Comparison of ENCODE assay signal across 8 mouse cellular contexts in the genomic region with DNA sequence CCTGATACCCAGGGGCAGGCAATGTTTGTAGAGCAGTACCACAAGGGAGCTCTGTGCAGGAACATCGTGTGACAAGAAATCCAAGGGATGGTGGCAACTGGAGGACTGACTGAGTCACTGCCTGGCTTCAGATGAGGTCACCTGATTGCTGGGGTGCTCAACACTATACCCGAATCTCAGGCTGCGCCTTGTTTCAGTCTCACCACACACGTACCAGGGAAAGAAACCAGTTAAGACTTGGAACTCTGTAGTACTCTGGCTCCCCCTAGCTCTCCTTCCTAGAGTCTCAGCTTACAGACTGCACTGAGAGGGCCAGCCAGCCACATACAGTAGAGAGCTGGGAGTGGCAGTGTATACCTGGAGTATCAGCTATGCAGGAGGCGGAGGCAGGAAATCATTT. TPM values are rescaled to one million over a fixed set of nuclear protein-coding genes. Genes with fewer than 3 reads are reported as not detected.
DNase-seq lines count a peak whose midpoint lies in the region; ATAC-seq lines count a peak whose summit lies in the region.

No protein-coding gene starts in this region.

- H3K27ac ChIP-seq in heart, embryonic 12.5 days (ENCODE audit: poor library complexity, severe bottlenecking): no peak overlapping the region
- H3K27ac ChIP-seq in forebrain, embryonic 14.5 days (ENCODE audit: low read depth, low read length): no peak overlapping the region
- H3K27ac ChIP-seq in kidney, embryonic 14.5 days (ENCODE audit: low read depth, low read length): no peak overlapping the region
- H3K27ac ChIP-seq in liver, embryonic 13.5 days: no peak overlapping the region
- no peak overlapping the region for H3K27ac ChIP-seq in neural tube, embryonic 14.5 days (ENCODE audit: low read depth, low read length)

- no peak overlapping the region for H3K4me3 ChIP-seq in heart, embryonic 12.5 days
- H3K4me3 ChIP-seq in forebrain, embryonic 14.5 days (ENCODE audit: low read depth, low read length): no peak overlapping the region
- no peak overlapping the region for H3K4me3 ChIP-seq in kidney, embryonic 14.5 days (ENCODE audit: low read length)
- H3K4me3 ChIP-seq in liver, embryonic 13.5 days (replicated peaks): no peak overlapping the region
- H3K4me3 ChIP-seq in neural tube, embryonic 14.5 days (ENCODE audit: low read depth, low read length): no peak overlapping the region

- no peaks in the 10 kb centered on the region for H3K9me3 ChIP-seq in heart, embryonic 12.5 days (replicated peaks)
- H3K9me3 ChIP-seq in forebrain, embryonic 14.5 days (replicated peaks; ENCODE audit: control insufficient read depth, low read length): no peaks in the 10 kb centered on the region
- H3K9me3 ChIP-seq in kidney, embryonic 14.5 days (ENCODE audit: control insufficient read depth, low read length): no peaks in the 10 kb centered on the region
- no peaks in the 10 kb centered on the region for H3K9me3 ChIP-seq in liver, embryonic 13.5 days (replicated peaks)
- no peaks in the 10 kb centered on the region for H3K9me3 ChIP-seq in neural tube, embryonic 14.5 days (ENCODE audit: control insufficient read depth, low read length)

- peak; percentile 97 for DNase-seq in heart, adult 11 months
- DNase-seq in NIH3T3 (ENCODE audit: low read depth): peak; percentile 81
- peak; percentile 80 for DNase-seq in forebrain, embryonic 14.5 days (ENCODE audit: low spot score)
- no peak for DNase-seq in liver, embryonic 13.5 days
- peak; percentile 57 for DNase-seq in thymus, postnatal 4 days

- peaks cover 89% of the 10 kb centered on the region for H3K36me3 ChIP-seq in heart, embryonic 12.5 days
- peaks cover 93% of the 10 kb centered on the region for H3K36me3 ChIP-seq in forebrain, embryonic 14.5 days (ENCODE audit: control insufficient read depth, insufficient read depth, low read length)
- peaks cover 90% of the 10 kb centered on the region for H3K36me3 ChIP-seq in kidney, embryonic 14.5 days (ENCODE audit: control insufficient read depth, insufficient read depth, low read length)
- H3K36me3 ChIP-seq in liver, embryonic 13.5 days: peaks cover 94% of the 10 kb centered on the region
- peaks cover 64% of the 10 kb centered on the region for H3K36me3 ChIP-seq in neural tube, embryonic 14.5 days (ENCODE audit: control insufficient read depth, insufficient read depth, low read length)

- H3K4me2 ChIP-seq in heart, embryonic 12.5 days: no peak overlapping the region
- H3K4me2 ChIP-seq in forebrain, embryonic 14.5 days (ENCODE audit: low read length): no peak overlapping the region
- H3K4me2 ChIP-seq in kidney, embryonic 14.5 days (replicated peaks; ENCODE audit: low read depth, low read length): no peak overlapping the region
- H3K4me2 ChIP-seq in liver, embryonic 13.5 days: no peak overlapping the region
- H3K4me2 ChIP-seq in neural tube, embryonic 14.5 days (ENCODE audit: low read depth, low read length): no peak overlapping the region

- H3K27me3 ChIP-seq in heart, embryonic 12.5 days (replicated peaks): no peaks in the 10 kb centered on the region
- no peaks in the 10 kb centered on the region for H3K27me3 ChIP-seq in forebrain, embryonic 14.5 days (replicated peaks; ENCODE audit: control insufficient read depth, insufficient read depth, low read length)
- H3K27me3 ChIP-seq in kidney, embryonic 14.5 days (ENCODE audit: control insufficient read depth, insufficient read depth, low read length): no peaks in the 10 kb centered on the region
- no peaks in the 10 kb centered on the region for H3K27me3 ChIP-seq in liver, embryonic 13.5 days
- H3K27me3 ChIP-seq in neural tube, embryonic 14.5 days (ENCODE audit: control insufficient read depth, insufficient read depth, low read length): no peaks in the 10 kb centered on the region

- 75% methylated on average over 5 of the region's 5 CpGs for whole genome bisulfite sequencing in heart, embryonic 12.5 days
- 64% methylated on average over 5 of the region's 5 CpGs for WGBS in forebrain, embryonic 14.5 days
- 75% methylated on average over 5 of the region's 5 CpGs for WGBS in kidney, embryonic 14.5 days
- 74% methylated on average over 5 of the region's 5 CpGs for WGBS in liver, embryonic 13.5 days (ENCODE audit: insufficient replicate concordance)
- whole genome bisulfite sequencing in neural tube, embryonic 14.5 days: 71% methylated on average over 5 of the region's 5 CpGs

- H3K9ac ChIP-seq in heart, embryonic 12.5 days: no peak overlapping the region
- H3K9ac ChIP-seq in forebrain, embryonic 14.5 days (ENCODE audit: low read length): no peak overlapping the region
- no peak overlapping the region for H3K9ac ChIP-seq in kidney, embryonic 14.5 days (ENCODE audit: low read depth, low read length)
- H3K9ac ChIP-seq in liver, embryonic 13.5 days: no peak overlapping the region
- no peak overlapping the region for H3K9ac ChIP-seq in neural tube, embryonic 14.5 days (replicated peaks; ENCODE audit: low read depth, low read length)

- H3K4me1 ChIP-seq in heart, embryonic 12.5 days (replicated peaks): no peaks in the 10 kb centered on the region
- H3K4me1 ChIP-seq in forebrain, embryonic 14.5 days (ENCODE audit: control insufficient read depth, insufficient read depth, low read length): no peaks in the 10 kb centered on the region
- no peaks in the 10 kb centered on the region for H3K4me1 ChIP-seq in kidney, embryonic 14.5 days (ENCODE audit: control insufficient read depth, insufficient read depth, low read length)
- peaks cover 2% of the 10 kb centered on the region for H3K4me1 ChIP-seq in liver, embryonic 13.5 days (replicated peaks)
- no peaks in the 10 kb centered on the region for H3K4me1 ChIP-seq in neural tube, embryonic 14.5 days (ENCODE audit: control insufficient read depth, insufficient read depth, low read length)

- ATAC-seq in heart, embryonic 12.5 days (ENCODE audit: insufficient number of reproducible peaks, low FRiP score): no peak
- peak; percentile 54 for ATAC-seq in forebrain, embryonic 14.5 days
- peak; percentile 63; the same call in 1 of the 2 replicates for ATAC-seq in kidney, embryonic 14.5 days (ENCODE audit: low FRiP score, low TSS enrichment)
- ATAC-seq in liver, embryonic 13.5 days (ENCODE audit: low read depth): peak; percentile 68
- ATAC-seq in neural tube, embryonic 14.5 days (ENCODE audit: low read depth): peak; percentile 76; the same call in 1 of the 2 replicates

RNA-seq across cellular contexts. Expression of gene Mfsd10, which starts 5.9 kb away (rescaled TPM):
- polyA plus RNA-seq in heart, embryonic 12.5 days (2016; fragmentation: Nextera tagmentation; extraction: Ambion mirVana): 72.2 and 76.5 TPM in 2 replicates
- 72.8 and 84.8 TPM in 2 replicates for polyA plus RNA-seq in forebrain, embryonic 14.5 days (2014; fragmentation: Nextera tagmentation; extraction: Ambion mirVana)
- 111 and 125 TPM in 2 replicates for polyA plus RNA-seq in kidney, embryonic 14.5 days (2014; fragmentation: Nextera tagmentation; extraction: Ambion mirVana)
- 56.3 and 65.9 TPM in 2 replicates for polyA plus RNA-seq in liver, embryonic 13.5 days (2015; fragmentation: Nextera tagmentation; extraction: Ambion mirVana)
- 74.1 and 84.9 TPM in 2 replicates for polyA plus RNA-seq in neural tube, embryonic 14.5 days (2014; fragmentation: Nextera tagmentation; extraction: Ambion mirVana)

RNA-seq across cellular contexts. Expression of gene Nop14, which starts 17.0 kb away (rescaled TPM):
- 19.2 and 19.9 TPM in 2 replicates for polyA plus RNA-seq in heart, embryonic 12.5 days (2016; fragmentation: Nextera tagmentation; extraction: Ambion mirVana)
- polyA plus RNA-seq in forebrain, embryonic 14.5 days (2014; fragmentation: Nextera tagmentation; extraction: Ambion mirVana): 23.5 and 24.2 TPM in 2 replicates
- 25.4 and 30.4 TPM in 2 replicates for polyA plus RNA-seq in kidney, embryonic 14.5 days (2014; fragmentation: Nextera tagmentation; extraction: Ambion mirVana)
- 19.8 and 24.2 TPM in 2 replicates for polyA plus RNA-seq in liver, embryonic 13.5 days (2015; fragmentation: Nextera tagmentation; extraction: Ambion mirVana)
- polyA plus RNA-seq in neural tube, embryonic 14.5 days (2014; fragmentation: Nextera tagmentation; extraction: Ambion mirVana): 21.2 and 22.8 TPM in 2 replicates

RNA-seq across cellular contexts. Expression of gene Grk4, which starts 17.2 kb away (rescaled TPM):
- 2.7 and 3.6 TPM in 2 replicates for polyA plus RNA-seq in heart, embryonic 12.5 days (2016; fragmentation: Nextera tagmentation; extraction: Ambion mirVana)
- polyA plus RNA-seq in forebrain, embryonic 14.5 days (2014; fragmentation: Nextera tagmentation; extraction: Ambion mirVana): 1.2 TPM in 2 replicates
- 2.5 TPM in 2 replicates for polyA plus RNA-seq in kidney, embryonic 14.5 days (2014; fragmentation: Nextera tagmentation; extraction: Ambion mirVana)
- 0.42 and 0.67 TPM in 2 replicates for polyA plus RNA-seq in liver, embryonic 13.5 days (2015; fragmentation: Nextera tagmentation; extraction: Ambion mirVana)
- 2.9 and 5.3 TPM in 2 replicates for polyA plus RNA-seq in neural tube, embryonic 14.5 days (2014; fragmentation: Nextera tagmentation; extraction: Ambion mirVana)
